Mouse (Mus musculus) frontal cortex, adult (tissue): Measurements from ENCODE around the gene Srp54c.
"Not testable (repeated sequence)": the region's sequence is repeated elsewhere in the genome, so short reads cannot be mapped to it uniquely, and the experiment has no call there.

ENCODE experiments used
- ATAC-seq: cut with Nextera tagmentation; 2 replicates; pipeline ENCODE4 v1.9.2; 2017; ENCODE audit warnings: mild to moderate bottlenecking, moderate library complexity, mixed read lengths; ENCODE audit not compliant: low TSS enrichment

The Srp54c gene

GRCm38 (mm10) chr12:55229626-55230519 lies at the start of gene Srp54c:
Gene Srp54c (plus strand): TSS chr12:55230168.
- ATAC-seq = peak; percentile 99

- not testable (repeated sequence) for ATAC-seq
These were observed 42.3 kb upstream of the Srp54c start for GRCm38 (mm10) chr12:55187686-55188085.

DNA sequence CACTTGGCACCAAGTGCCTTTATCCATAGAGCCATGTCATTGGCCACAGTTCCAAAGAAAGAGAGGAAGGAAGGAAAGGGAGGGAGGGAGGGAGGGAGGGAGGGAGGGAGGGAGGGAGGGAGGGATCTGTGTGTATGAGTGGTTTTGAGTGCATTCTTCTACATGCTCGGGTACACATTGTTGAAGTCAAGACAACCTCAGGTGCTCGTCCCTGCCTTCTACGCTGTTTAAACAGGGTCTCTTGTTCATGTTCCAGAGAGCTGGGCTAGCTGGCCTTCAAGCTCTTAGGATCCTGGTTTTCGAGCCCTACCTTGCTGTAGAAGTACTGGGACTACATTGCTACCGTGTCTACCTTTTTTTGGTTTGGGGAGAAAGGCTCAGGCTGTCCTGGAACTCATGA lies 40.8 kb upstream of the Srp54c start:
- ATAC-seq = not testable (repeated sequence)

- peak; percentile 95 for ATAC-seq
These were observed 30.7 kb upstream of the Srp54c start, which contains the start of gene 1700047I17Rik2 for GRCm38 (mm10) chr12:55199306-55199705. Gene 1700047I17Rik2 (plus strand): TSS chr12:55199592.

DNA sequence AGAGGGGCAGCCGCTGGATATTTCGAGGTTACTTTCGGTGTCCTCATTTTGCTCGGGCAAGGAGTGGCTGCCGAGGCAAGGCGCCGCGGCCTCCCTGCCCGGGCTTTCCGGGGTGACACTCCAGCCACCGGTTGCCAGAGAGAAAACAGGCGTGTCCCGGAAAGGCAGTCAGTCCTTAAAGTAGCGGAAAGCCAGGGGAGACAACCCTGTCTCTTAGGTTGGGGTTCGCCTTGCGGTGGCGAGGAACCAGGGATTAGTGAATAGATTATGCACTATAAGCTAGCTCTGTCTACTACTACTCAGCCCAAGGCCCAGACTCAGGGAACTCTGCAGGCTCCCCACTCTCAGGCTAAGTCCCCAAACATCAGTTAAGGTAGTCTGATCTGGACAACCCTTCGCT lies 30.2 kb upstream of the Srp54c start:
- ATAC-seq = peak; percentile 66

GRCm38 (mm10) chr12:55212944-55213343 lies 17.0 kb upstream of the Srp54c start:
- ATAC-seq = not testable (repeated sequence)

DNA sequence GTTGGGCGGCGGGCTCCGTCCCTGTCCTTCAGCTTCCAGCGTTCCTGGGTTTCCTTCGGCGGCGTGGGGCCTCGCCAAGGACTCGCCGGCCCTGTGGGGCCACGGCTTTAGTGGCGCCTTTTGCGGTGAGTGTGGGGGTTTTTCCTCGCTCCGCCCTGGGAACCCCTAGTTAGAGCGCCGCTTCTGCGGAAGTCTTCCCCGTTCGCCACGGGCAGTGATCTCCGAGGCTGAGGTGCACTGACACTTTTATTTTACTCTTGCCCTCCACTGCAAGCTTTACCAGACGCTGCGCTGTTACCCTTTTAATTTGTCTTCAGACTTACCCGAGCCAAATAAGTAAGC lies 523 bp downstream of the Srp54c start:
- peak; percentile 50 for ATAC-seq

DNA sequence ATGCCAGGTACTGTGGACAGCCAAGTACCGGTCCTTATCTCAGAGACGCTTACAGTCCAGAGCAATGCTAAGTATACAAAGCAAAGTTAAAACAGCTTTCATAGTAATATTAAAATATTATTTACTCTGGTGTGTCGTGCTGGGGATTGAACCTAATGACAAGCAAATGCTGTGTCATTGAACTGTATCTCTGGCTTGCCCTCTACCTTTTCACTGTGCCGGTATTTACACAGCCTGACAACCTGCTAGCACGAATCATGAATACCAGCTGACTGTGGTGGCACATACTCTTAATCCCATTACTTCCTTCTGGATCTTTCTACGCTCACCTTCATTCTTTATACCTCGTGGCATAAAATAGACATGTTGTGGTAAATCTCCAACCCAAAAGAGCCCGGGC lies 12.3 kb downstream of the Srp54c start:
- not testable (repeated sequence) for ATAC-seq

- ATAC-seq = not testable (repeated sequence)
These were observed 32.0 kb downstream of the Srp54c start for GRCm38 (mm10) chr12:55261950-55262349.

DNA sequence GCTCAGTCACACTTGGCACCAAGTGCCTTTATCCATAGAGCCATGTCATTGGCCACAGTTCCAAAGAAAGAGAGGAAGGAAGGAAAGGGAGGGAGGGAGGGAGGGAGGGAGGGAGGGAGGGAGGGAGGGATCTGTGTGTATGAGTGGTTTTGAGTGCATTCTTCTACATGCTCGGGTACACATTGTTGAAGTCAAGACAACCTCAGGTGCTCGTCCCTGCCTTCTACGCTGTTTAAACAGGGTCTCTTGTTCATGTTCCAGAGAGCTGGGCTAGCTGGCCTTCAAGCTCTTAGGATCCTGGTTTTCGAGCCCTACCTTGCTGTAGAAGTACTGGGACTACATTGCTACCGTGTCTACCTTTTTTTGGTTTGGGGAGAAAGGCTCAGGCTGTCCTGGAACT lies 33.4 kb downstream of the Srp54c start:
- not testable (repeated sequence) for ATAC-seq

- no peak for ATAC-seq
These were observed 42.3 kb downstream of the Srp54c start for GRCm38 (mm10) chr12:55272243-55272642.

- ATAC-seq = not testable (repeated sequence)
These were observed 47.6 kb downstream of the Srp54c start for GRCm38 (mm10) chr12:55277583-55277982.

- peak; percentile 69 for ATAC-seq
These were observed 68.1 kb downstream of the Srp54c start for GRCm38 (mm10) chr12:55298112-55298511.

GRCm38 (mm10) chr12:55299336-55299735 lies 69.4 kb downstream of the Srp54c start, which contains the start of gene 1110008L16Rik:
Gene 1110008L16Rik (plus strand): TSS chr12:55299577.
- no peak for ATAC-seq

GRCm38 (mm10) chr12:55300820-55301351 lies 70.9 kb downstream of the Srp54c start:
- no peak for ATAC-seq

DNA sequence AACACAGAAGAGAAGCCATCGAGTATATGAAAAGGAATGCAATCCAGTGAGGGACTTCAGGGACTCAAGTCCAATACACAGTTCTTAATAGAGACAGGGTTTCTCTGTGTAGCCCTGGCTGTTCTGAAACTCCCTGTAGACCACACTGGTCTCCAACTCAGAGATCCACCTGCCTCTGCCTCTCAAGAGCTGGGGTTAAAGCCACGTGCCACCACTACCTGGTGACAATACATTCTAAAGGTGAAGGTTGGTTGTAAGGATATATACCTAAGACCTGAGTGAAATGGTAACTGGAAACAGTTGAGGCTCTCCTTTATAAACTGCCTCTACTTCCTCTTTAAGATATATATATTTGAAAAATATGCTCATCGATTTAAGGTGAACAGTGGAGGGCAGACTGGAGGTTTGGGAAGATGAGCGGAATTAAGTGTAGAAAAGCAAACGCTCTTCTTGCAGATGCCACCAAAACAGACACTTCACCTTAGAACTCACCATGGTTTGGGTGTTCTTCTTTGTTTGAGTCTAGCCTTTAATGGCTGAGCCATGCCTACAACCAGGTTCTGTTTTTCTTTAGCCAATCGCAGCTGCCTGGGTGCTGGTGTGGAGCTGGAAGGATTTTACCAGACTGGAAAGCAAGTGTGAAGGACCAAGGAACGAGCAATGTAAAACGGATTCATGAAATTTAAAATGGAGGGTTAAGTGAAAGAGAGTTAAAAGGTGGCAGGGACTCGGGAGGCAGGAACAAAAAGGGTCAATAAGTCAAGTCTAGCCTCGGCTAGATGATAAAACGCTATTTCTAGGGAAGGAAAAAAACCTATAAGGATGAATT lies 71.7 kb downstream of the Srp54c start:
- no peak for ATAC-seq

DNA sequence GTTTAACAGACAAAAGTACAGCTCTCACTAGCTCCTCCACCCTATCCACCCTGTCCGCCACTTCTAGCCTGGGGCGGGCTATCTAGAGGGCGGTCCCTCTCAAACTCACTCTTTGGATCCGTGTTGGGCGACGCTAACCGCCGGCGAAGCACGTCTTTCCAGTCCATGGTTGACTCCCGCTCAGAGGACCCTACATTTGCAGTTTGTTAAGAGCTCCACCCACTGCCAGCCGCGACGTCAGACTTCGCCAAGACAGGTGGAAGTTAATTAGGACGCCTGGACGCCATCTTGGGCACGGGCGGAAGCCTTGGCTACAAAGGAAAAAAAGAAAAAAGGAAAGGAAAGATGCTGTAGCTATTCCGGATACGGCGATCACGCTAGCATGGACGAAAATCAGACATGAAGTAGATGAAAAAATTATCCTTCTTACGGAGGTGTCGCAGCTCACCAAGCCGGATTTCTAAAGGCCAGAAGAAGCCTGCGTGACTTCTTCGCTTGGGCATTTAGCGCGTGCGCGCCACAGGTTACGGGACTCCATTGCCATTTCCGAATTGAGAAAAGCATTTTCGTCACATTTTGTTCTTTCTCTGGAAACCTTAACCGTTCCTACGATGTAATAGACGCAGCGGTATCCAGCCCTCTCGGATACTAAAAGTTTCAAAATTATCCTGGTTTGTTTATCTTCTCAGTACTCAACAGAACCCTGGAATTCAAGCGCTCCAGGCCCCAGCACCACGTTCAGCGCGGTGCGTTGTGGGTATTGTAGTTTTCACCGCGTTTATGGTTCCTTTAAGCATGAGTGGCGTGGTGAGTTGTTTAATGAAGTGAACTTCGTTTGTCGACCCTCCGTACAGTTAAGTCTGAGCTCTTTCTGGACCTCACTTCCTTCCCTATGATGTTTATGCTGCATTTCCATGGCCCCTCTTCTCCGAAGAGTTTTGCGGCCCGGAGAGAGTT lies 72.8 kb downstream of the Srp54c start, which contains the start of gene Ppp2r3c:
Gene Ppp2r3c (minus strand): TSS at position 514 of the 957 bp plus-strand sequence.
- ATAC-seq = peak; percentile 91

DNA sequence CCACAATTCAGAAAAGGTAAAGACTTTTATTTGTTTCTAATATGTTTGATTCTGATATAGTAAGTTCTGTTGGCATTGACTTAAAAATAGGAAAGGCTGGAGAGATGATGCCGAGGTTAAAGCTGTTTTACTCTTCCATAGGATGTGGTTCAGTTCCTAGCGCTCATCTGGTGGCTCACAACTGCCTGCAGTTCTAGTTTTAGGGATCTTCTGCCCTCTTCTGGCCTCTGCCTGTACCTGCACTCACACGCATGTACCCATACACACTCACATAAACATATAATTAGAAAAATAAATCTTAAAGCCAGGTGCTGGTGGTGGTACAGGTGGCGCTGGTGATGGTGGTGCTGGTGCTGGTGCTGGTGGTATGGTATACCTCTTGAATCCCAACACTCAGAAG lies 76.4 kb downstream of the Srp54c start:
- no peak for ATAC-seq

GRCm38 (mm10) chr12:55307566-55307965 lies 77.6 kb downstream of the Srp54c start:
- no peak for ATAC-seq

DNA sequence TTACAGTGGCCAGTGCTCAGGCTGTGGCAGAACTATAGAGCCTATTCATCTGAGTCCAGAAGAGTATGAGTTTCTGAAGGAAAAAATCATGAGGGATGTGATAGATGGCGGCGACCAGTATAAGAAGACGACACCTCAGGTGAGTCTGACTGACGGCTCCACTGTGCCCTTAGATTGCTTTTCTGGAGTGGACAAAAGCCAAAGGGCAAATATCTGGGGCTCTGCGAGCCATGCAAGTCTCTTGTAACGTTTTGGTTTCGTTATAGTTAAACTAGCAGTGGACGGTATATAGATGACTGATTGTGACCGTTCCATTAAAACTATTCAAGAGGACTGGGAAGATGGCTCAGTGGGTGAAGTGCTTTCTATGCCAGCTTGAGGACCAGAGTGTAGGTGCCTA lies 78.8 kb downstream of the Srp54c start:
- ATAC-seq = no peak

GRCm38 (mm10) chr12:55309501-55309900 lies 79.5 kb downstream of the Srp54c start:
- no peak for ATAC-seq
